Mouse (Mus musculus): ENCODE data around the gene Vars.
"Not testable (repeated sequence)": the region's sequence is repeated elsewhere in the genome, so short reads cannot be mapped to it uniquely, and the experiment has no call there.

Gene Vars

DNA sequence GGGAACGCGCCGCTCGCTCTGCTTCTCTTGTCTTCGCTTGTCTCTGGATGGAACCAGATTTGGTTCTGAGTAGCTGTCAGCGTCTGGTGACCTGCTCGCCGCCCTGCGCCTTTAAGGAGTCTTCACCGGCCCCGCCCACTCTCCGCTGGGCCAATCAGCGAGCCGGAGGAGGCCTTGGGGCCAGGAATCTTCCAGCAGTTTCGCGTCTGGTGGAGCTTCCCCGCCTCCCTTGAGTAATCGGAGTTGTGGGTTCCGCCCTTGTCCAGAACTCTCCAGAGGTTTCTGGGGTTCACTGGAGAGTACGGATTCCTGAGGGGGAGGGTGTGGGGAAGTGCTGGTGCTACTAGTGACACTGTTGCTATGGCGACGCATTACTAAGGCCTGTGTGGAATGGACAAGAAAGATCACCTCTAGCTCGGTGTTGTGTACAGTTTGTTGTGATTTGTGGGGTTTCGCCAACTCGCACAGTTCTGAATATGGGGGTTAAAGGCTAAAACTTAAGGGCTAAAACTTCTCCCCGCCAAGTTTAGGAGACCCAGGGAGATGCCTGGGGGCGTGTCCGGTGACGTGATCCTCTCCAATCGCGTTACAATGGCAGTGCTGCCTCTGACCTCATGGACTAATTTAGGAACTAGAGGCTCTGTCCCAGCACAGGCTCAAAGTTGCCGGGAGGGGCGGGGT, 28.6 kb upstream of the Vars start, which contains the start of the genes Hspa1a and Hspa1l:
TSS of gene Hspa1a (minus strand) at position 88 of the 681 bp plus-strand sequence.
TSS of gene Hspa1l (plus strand) at position 635 of the 681 bp plus-strand sequence.
- DNase-seq = peak; percentile 95

DNA sequence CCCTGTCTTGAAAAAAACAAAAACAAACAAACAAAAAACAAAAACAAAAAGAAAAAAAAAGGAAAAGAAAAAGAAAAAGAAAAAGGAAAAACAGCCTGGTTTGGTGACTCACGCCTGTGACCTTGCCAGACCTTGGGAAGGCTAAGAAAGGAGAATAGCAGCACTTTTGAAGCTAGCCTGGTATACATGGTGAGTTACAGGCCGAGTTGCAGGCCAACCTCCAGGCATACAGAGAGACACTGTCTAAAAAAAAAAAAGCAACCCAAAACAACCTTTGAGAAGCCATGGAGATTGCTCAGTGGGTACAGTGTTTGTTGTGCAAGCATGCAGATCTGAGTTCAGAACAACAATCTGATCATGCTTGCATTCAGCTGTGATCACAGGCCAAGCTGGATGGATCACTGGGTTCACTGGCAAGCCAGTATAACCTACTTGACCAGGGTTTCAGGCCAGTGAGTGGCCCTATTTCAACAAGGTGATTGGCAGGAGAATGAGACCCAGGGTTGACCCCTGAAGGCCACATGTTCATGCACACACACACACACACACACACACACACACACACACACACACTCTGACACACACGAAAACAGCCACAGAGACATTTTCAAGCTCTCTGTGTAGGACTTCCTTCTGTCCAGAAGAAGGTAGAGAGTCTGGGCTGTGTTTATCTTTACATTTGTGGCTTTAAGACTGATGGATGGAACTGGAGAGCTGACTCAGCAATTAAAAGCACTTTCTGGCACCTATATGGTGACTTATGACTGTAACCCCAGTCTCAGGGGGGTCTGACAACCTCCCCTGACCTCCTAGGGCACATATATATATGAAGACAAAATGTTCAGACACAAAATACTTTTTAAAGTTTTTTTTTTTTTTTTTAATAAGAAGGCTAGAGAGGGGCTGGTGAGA, 24.9 kb upstream of the Vars start:
- DNase-seq = no peak

DNA sequence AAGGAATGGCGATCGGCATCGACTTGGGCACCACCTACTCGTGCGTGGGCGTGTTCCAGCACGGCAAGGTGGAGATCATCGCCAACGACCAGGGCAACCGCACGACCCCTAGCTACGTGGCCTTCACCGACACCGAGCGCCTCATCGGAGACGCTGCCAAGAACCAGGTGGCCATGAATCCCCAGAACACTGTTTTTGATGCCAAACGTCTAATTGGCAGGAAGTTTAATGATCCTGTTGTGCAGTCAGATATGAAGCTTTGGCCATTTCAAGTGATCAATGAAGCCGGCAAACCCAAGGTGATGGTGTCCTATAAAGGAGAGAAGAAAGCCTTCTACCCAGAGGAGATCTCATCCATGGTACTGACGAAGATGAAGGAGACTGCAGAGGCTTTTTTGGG, 23.8 kb upstream of the Vars start:
- no peak for DNase-seq

DNA sequence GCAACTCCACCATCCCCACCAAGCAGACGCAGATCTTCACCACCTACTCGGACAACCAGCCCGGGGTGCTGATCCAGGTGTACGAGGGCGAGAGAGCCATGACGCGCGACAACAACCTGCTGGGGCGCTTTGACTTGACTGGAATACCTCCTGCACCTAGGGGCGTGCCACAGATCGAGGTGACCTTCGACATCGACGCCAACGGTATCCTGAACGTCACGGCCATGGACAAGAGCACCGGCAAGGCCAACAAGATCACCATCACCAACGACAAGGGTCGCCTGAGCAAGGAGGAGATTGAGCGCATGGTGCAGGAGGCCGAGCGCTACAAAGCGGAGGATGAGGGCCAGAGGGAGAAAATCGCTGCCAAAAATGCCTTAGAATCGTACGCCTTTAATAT, 22.5 kb upstream of the Vars start:
- DNase-seq = no peak

DNA sequence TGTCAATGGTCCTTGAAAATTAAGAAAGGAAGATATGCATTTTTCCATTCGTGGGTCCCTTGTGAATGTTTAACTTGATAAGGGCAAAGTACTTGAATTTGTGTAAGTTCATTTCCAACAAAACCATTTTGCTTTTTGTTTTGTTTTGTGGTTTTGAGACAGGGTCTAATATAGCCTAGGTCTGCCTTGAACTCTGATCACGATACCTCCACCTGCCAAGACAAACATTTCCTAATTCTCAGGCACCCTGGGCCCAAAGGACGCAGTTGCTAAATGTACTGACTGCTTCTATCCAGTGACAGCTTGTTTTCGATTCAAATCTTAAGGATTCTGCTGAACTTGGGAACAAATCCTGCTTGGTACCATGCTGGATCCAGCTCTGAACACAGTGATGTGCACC, 21.2 kb upstream of the Vars start:
- DNase-seq = no peak

DNA sequence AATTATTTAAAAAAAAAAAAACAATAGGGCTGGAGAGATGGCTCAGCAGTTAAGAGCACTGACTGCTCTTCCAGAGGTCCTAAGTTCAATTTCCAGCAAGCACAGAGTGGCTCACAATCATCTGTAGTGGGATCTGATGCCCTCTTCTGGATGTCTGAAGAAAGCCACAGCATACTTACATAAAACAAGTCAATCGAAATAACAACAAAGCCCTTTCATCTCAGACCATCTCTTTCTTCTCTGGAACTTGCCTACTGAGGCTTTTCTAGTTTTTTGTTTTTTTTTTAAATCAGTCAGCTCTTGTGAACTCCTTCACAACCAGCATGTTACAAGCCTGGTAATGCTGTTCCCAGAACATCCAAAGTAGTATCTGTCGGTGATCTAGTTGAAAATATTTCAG, 20.1 kb upstream of the Vars start:
- peak; percentile 81 for DNase-seq

DNA sequence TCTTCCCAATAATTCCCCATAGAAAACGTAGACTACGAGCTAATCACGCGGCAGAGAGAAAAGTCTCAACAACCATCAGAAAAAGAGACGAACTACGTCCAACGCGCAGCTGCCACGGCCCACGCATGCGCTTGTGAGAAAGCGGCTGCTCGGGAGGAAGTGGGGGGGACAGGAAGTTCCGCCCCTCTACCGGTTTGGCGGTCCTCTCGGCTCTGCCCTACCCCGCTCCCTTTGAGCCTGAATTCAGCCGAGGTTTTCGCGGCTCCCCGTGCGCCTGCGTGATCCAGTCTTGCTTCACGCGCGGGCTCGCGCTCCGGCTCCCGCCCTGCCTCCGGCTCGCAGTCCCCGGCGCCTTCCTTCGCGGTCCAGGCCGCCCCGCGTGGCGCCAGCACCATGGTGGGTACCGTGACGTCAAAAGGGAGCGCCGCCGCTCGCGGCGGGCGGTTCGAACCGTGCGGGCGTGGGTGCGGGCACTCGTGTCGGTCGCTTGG, 19.1 kb upstream of the Vars start, which contains the start of gene Lsm2:
TSS of gene Lsm2 (plus strand) at position 173 of the 491 bp plus-strand sequence.
- DNase-seq = peak; percentile 94

DNA sequence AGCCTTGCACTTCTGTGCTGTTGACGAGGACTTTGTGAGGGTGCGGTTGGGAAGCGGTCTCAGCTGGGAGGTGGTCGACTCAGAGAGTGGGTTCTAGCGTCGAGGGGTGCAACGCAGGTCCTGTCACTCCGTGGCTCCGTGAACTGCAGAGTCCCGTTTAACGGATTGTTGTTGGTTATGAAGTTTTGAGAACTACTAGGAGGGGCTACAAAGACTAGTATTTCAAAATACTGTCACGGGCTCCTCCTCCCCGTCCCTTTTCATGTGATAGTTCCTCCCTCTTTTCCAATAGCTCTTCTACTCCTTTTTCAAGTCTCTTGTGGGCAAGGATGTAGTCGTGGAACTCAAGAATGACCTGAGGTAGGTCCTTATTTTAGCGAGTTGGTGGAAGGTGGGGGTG, 18.5 kb upstream of the Vars start:
- DNase-seq = no peak

DNA sequence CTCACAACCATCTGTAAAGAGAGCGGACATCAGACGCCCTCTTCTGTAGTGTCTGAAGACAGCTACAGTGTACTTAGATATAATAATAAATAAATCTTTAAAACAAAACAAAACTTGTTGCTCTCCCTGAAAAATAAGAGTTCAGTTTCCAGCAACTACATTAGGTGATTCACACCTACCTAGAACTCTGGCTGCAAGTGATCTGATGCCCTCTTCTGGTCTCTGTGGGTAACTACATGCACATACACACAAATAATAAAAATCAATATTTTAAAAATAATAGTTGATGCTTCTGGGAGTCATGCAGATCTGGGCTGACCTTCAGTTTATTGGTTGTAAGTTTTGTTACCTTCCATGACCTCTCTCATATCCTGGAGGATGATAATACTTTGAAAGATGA, 16.6 kb upstream of the Vars start:
- DNase-seq = peak; percentile 76

DNA sequence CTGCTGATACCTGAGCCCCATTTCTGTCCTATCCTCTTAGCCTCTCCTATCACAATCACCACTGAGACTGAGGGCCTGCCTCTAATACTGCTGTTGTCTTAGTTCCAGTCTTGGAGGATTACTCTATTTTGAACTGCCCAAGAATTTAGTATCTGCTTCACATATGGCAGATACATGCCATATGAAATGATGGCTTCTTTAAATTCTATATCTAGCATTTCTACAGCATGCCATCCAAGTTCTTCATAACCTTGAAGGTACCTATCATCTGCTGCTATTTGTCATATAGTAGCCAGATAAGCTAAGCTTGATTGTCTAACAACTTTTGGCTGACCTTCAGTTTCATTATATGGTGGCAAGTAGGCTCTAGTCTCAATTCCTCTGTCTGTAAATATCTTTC, 6.0 kb upstream of the Vars start:
- DNase-seq = no peak

DNA sequence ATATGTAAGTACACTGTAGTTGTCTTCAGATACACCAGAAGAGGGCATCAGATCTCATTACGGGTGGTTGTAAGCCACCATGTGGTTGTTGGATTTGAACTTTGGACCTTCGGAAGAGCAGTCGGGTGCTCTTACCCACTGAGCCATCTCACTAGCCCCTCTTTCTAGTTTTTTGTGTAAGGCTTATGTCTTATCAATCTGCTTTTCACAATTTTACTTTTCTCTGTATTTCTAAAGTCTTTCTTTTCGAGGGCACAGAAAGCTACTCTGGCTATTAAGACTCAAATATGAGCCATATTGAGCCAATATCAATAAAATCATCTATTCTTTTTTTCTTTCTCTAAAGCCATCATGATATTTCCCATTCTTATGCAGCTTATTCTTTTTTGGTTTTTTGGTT, 5.6 kb upstream of the Vars start:
- not testable (repeated sequence) for DNase-seq

DNA sequence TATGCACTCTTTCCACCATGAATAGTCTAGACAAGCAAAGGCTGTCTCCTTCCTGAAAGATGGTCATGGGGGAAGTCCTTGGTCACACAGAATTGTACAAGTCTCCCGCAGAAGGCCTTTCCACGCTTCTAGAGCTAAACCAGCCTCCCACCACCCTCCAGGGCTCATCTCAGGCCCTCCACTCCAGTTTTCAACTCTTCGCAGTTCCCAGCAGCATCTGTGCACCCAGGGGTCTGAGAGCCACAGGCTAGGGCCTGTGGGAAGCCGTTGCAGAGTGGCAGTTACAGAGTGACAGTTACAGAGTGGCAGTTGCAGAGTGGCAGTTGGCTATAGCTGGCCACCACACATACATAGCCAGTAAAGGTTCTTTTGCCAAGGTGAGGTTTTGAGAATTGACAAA, 4.9 kb upstream of the Vars start:
- DNase-seq = not testable (repeated sequence)

DNA sequence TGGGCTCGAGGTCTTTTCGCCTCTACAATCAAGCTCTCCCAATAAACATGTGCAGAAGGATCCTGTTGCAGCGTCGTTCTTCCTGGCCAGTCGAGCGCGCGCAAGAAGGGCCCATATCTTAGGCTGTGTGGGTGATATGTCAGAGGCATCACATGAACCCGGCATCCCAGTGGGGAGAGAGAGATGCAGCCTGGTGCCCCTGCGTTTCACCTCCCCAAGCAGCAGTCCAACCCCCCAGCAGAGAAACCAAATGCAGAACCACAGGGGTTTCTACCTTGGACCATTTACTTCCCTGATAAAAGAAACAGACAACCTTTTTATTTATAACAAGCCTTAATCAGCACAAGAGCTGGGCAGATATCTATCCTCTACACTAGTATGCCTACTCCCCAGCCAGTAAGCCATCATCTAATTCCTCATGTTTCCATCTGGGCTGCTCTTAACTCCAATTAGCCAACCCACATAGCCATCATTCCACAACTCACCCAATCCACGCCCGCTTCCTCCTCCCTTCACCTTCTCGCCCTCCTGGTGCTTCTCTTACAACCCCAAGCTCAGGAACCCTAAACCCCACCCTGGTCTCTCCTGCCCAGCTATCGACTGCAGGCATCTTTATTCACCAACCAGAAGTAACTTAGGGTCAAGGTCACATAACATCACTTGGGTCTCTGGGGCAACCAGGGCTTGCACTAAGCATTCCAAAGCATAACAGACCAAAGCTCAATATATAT, 4.2 kb upstream of the Vars start:
- DNase-seq = no peak

DNA sequence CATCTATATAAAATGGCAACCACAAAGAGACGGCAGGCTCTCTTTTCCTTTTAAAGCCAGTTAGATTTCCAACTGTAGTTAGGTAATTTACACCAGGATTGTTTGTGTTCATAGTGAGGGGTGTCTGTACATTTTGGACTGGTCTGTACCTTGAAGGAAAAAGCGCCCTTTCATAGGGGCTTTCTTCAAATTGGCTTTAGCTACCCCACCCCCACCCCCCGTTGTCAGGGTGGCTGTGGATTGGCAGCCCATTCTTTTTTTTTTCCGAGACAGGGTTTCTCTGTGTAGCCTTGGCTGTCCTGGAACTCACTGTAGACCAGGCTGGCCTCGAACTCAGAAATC, 3.7 kb upstream of the Vars start:
- DNase-seq = no peak

DNA sequence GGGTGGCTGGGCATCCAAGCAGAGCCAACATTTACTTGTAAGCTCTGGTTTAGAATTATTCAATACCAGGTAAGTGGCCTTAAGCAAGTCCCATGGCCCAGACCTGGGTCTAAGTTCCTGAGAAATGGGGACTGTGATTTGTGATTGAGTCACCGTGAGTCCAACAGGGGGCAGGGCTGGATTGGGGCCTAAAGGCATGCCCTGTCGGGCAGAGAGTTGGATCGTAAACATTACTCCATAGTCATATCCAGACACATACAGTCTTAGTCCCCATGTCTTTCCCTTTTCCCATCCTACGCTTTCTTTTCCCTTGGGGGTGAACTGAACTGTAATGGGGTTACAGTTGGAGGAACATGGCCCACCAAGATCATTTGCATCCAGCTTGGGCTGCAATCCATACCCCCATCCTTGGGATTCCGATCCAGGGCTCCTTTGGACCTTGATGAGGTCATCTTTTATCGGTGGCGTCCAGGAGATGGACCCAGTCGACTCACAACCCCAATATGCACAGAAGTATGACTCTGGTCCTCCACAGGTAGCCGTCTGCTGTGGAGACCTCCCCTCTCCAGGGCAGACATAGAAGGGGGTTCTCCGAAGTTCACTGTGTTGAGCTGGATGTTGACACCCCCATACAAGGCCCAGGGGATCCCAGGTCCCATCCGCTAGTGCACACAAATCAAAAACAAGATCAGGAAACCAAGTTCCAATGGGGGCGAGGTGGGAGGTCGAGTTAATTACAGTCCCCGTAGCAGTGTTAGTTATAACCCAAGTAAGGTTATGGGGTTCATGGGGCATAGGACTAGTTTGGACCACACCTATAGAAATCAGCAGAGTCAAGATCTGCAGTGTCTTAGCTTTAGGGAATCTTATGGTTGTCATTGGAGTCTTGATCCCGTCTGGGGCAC, 2.0 kb upstream of the Vars start:
- DNase-seq = no peak

DNA sequence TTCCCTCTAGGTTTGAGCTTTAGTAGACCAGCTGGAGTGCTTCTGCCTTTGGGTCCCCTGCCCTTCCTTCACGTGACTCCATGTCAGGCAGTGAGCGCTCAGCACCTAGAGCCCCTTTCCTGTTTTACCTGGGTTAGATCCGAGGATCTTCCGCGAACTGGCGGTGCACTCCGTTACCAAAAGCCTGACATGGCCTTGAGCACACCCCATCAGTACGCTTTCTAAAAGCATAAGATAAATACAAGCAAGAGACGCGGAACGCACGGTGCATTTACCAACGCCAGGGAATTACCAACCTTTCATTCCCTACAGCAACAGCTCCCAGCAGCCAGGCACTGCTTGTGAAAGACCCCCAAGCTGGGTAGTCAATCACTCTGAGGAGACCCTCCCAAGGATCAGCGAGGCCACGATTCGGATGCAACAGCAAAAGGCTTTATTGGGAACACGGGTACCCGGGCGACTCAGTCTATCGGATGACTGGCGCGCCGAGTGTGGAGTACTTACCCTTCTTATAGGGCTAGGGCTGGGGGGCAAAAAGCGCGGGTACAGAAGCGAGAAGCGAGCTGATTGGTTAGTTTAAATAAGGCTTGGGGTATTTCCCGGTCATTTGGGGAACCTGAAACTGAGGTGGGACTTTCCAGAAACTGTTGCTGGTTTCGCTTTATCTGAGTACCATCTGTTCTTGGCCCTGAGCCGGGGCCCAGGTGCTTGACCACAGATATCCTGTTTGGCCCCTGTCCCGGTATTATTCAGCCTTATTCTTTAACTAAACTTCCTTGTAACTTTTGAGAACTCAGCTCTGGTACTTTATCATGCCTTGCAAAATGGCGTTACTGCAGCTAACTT, 693 bp upstream of the Vars start:
- not testable (repeated sequence) for DNase-seq

DNA sequence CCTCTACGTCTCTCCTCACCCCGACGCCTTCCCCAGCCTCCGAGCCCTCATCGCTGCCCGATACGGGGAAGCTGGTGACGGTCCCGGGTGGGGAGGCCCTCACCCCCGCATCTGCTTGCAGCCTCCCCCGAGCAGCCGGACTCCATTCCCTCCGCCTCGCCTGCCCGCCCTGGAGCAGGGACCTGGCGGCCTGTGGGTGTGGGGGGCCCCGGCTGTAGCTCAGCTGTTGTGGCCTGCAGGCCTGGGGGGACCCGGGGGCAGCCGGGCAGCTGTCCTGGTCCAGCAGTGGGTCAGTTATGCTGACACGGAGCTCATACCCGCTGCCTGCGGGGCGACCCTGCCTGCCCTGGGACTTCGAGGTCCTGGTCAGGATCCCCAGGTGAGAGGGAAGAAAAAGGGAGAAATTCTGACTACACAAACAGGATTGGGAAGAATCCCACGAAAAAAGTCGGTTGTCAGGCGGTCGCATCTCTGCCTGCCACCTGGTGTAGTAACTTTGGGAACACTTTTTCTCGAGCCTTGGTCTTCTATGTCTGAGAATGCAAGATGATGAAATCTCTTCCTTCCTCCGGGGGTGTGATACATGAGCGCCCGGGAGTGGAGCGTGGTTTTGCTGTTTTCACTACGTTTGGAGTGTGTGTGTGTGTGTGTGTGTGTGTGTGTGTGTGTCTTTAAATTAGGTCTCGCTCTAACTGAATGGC, 815 bp downstream of the Vars start:
- DNase-seq = peak; percentile 62

DNA sequence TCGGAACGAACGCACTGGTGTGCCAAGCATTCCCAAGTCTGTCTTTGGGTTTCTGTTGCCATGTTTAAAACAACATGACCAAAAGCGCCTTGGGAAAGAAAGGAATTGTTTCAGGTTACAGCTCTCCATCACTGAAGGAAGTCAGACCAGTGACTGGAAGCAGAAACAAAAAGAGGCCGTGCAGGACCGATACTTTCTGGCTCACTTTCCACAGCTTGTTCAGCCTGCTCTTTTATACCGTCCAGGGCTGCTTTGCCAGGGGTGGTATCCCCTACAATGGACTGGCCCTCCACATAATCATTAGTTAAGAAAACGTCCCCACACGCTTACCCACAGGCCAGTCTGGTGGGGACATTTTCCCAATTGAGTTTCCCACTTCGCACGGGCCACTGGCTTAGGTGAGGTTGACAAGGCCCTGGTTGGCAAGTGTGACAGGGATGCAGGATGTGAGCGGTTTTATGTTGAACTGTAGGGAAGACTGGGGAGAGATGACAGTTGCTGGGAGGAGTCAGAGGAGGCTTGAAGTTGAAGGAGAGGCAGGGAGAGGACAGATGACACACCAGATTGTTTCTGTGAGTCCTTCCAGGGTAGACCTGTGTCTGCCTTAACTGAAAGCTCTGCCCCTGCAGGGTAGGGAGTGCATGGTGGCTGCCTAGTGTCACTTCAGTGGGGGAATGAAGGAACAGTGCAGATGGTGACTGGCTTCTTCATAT, 1.5 kb downstream of the Vars start:
- no peak for DNase-seq

DNA sequence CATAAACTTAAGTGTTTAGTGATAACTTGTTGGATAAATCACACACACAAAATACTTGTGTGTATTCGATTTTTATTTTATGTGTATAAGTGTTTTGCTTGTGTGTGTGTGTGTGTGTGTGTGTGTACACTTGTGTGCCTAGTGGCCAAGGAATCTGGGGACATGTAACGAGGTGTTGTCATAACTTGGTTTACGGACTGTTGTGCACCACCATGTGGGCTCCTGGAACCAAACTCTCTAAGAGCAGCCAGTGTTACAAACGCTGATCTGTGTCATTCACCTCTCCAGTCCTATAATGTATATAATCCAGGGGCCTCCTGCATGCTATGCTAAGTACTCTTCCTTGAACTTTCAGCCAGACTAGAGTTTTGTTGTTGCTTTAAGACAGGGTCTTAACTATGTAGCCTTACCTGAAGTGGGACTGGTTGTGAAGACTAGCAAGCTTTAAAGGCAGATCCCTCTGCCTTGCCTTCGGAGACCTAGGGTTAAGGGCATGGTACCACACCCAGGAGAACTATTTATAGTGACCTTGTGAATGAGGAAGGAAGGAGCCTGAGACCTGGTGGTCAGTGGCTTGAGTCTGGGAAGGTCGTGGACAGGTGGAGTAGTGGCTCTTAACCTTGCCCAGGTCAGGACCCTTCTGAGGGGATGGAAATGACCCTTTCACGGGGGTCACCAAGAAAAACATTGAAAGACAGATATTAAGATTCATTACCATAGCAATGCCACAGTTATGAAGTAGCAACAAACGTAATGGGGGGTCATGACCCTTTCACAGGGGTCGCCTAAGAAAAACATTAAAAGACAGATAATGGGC, 2.4 kb downstream of the Vars start:
- no peak for DNase-seq
